Mouse (Mus musculus) liver, postnatal 0 days (tissue): ENCODE results near the gene Cfap299.

Experiments used
- CTCF ChIP-seq: sonication (generic); IDR thresholded peaks from 2 replicates; pipeline ENCODE4 v1.5.1; 2016; ENCODE audit warnings: antibody characterized with exemption, low read depth
- EP300 ChIP-seq: IDR thresholded peaks from 2 replicates; pipeline ENCODE4 v1.6.1; 2016; ENCODE audit warnings: antibody characterized with exemption, low read depth, mild to moderate bottlenecking

GRCm38 (mm10) chr5:98522270-98522977, 193.3 kb downstream of the Cfap299 start:
- TF ChIP-seq CTCF (no peak), EP300 (no peak)
